Mouse (Mus musculus): ENCODE results near the gene Cacna2d3. TPM values are rescaled to one million over a fixed set of nuclear protein-coding genes. Genes with fewer than 3 reads are reported as not detected.

Cacna2d3 gene
- polyA plus RNA-seq, 1 experiment from 2014 or later: 0.39 TPM

DNA sequence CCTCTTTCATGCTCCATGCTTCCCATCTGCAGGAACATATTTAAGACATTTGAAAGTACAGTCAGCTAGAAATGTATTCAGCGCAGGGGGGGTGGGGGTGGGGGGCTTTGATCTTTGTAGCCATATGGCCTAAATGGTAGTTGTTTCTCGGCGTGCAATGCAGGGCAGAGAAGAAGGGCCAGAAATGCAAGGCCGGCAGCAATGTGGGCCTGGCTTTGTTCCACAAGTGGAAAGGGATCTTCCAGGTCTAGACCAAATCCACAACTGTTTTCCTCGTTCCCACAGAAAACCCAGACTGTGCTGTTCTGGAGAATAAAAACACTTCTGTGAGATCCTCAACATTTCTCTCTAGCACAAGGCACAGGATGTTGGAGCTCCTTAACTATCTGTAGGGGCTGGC is 537.9 kb downstream of the Cacna2d3 start:
- no peaks in the 10 kb centered on the region for H3K27me3 ChIP-seq
- no peak overlapping the region for H3K4me3 ChIP-seq
- no peak overlapping the region for H3K27ac ChIP-seq
- peaks cover 6% of the 10 kb centered on the region for H3K4me1 ChIP-seq (replicated peaks)
- no peaks in the 10 kb centered on the region for H3K36me3 ChIP-seq
- H3K9me3 ChIP-seq (replicated peaks): no peaks in the 10 kb centered on the region
- no peak overlapping the region for H3K4me2 ChIP-seq
- no peak overlapping the region for H3K9ac ChIP-seq
- no peak for ATAC-seq (replicated peaks; ENCODE audit: insufficient number of reproducible peaks, insufficient read depth, low FRiP score, low read depth)
- WGBS: 78% methylated on average over 5 of the region's 5 CpGs

DNA sequence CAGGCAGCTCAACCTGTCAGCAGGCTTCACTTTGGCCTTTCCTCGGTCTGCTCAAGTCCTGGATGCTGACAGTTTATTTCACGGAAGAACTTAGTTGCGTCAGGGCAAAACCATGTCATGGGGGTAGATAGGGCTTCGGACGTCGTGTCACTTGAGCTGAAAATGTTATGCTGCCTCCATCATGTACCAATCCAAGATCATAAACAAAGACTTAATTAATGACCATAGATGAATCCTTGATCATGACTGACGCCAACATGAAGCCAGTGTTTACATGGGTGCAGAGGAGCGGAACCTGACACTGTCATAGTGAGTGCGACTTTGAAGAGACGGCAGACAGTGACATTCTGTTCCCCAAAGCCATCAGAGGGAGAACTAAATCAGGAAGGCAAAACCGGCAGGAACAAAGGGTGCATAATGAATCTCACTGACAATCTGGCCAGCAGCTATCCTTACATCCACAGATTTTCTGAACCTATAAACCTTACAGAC is 542.2 kb downstream of the Cacna2d3 start:
- H3K9ac ChIP-seq: no peak overlapping the region
- H3K9me3 ChIP-seq (replicated peaks): no peaks in the 10 kb centered on the region
- WGBS: 33% methylated on average over 11 of the region's 11 CpGs
- H3K4me1 ChIP-seq (replicated peaks): peaks cover 9% of the 10 kb centered on the region
- no peaks in the 10 kb centered on the region for H3K27me3 ChIP-seq
- peak overlapping the region; percentile 33 for H3K4me2 ChIP-seq
- H3K36me3 ChIP-seq: no peaks in the 10 kb centered on the region
- H3K4me3 ChIP-seq: no peak overlapping the region
- no peak for ATAC-seq (replicated peaks; ENCODE audit: insufficient number of reproducible peaks, insufficient read depth, low FRiP score, low read depth)
- no peak overlapping the region for H3K27ac ChIP-seq

DNA sequence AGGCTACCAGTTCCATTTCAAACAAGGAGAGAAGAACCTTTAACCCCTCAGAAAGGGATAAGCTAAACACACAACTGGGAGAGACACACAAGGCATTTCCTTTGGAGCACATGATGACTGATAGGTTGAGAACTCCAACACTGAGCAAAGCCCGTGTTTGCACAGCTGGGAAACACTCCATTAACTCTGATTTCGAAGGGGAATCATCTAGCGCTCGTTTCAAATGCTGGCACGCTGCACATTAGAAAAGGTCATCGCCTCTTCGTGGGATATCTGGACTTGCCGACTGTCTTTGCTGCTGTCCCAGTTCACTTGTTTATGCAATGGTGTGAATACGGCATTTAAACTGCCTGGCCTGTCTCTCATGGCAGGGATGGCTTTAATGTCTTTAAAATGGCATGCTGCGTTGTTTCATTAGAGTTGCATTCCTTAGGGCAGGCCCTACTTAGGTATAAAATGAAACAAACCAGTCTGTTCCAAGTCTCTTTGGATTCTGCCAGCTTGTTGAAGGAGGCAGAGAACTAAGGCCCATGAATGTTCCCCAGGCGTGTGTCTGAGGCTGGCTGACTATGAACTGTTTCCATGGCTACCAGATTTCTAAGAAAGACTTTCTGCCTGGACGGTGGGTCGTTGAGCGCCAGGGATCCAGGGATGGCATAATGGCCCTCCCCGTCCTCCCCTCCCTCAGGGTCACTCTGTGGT is 542.8 kb downstream of the Cacna2d3 start:
- no peaks in the 10 kb centered on the region for H3K9me3 ChIP-seq (replicated peaks)

DNA sequence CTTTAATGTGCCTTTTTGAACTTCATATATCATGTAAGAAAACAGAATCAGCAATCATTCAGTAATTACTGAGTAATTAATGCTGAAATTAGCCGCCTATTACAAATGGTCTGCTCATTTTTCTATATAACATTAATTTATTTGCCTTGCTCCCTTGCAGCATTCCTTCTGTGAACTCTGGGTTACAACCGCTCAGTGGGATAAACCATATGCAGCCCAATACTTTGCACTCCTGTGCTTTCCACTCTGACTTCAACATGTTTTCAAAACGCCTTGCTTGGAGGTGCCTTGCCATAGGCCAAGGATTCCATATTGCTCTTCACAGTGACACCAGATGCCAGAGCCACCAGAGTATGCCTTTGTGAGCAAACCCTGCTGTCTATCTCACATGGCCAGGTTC is 546.9 kb downstream of the Cacna2d3 start:
- Histone ChIP-seq H3K9ac (no peak overlapping the region), H3K4me3 (no peak overlapping the region), H3K27ac (no peak overlapping the region), H3K36me3 (no peaks in the 10 kb centered on the region), H3K4me1 (replicated peaks) (peaks cover 9% of the 10 kb centered on the region), H3K4me2 (no peak overlapping the region), H3K9me3 (replicated peaks) (no peaks in the 10 kb centered on the region), H3K27me3 (no peaks in the 10 kb centered on the region)
- WGBS: 80% methylated on average over 3 of the region's 3 CpGs
- ATAC-seq (replicated peaks; ENCODE audit: insufficient number of reproducible peaks, insufficient read depth, low FRiP score, low read depth): no peak

More for the DNA sequence above, 542.8 kb downstream of the Cacna2d3 start:
- 32% methylated on average over 15 of the region's 15 CpGs for WGBS
- Histone ChIP-seq H3K4me2 (peak overlapping the region; percentile 33), H3K36me3 (no peaks in the 10 kb centered on the region), H3K27me3 (no peaks in the 10 kb centered on the region), H3K4me3 (no peak overlapping the region), H3K9ac (no peak overlapping the region), H3K4me1 (replicated peaks) (peaks cover 9% of the 10 kb centered on the region), H3K27ac (no peak overlapping the region)
- peak; percentile 50 for ATAC-seq (replicated peaks; ENCODE audit: insufficient number of reproducible peaks, insufficient read depth, low FRiP score, low read depth)

DNA sequence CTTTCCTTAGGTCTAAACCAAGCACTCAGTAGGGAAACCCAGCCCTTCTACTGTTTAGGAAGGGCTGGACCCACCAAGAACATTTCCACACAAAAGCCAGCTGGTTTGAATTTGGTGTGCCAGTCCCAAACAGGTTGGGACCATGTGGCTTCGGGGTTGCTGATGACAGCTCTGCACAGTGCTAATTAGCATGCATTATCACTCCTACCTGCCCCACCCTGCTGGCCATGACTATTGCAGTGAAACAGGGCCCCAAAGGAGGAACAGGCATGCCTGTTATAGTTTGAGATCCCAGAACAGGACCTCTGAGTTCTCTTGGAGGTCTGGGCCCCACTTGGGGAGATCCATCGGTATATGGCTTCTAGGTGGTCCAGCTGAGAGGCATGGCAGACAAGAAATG is 549.5 kb downstream of the Cacna2d3 start:
- no peak overlapping the region for H3K4me3 ChIP-seq
- H3K9ac ChIP-seq: no peak overlapping the region
- H3K36me3 ChIP-seq: no peaks in the 10 kb centered on the region
- WGBS: 72% methylated on average over 2 of the region's 2 CpGs
- H3K27me3 ChIP-seq: no peaks in the 10 kb centered on the region
- H3K4me2 ChIP-seq: no peak overlapping the region
- no peak overlapping the region for H3K27ac ChIP-seq
- no peaks in the 10 kb centered on the region for H3K4me1 ChIP-seq (replicated peaks)
- no peaks in the 10 kb centered on the region for H3K9me3 ChIP-seq (replicated peaks)
- ATAC-seq (replicated peaks; ENCODE audit: insufficient number of reproducible peaks, insufficient read depth, low FRiP score, low read depth): no peak

DNA sequence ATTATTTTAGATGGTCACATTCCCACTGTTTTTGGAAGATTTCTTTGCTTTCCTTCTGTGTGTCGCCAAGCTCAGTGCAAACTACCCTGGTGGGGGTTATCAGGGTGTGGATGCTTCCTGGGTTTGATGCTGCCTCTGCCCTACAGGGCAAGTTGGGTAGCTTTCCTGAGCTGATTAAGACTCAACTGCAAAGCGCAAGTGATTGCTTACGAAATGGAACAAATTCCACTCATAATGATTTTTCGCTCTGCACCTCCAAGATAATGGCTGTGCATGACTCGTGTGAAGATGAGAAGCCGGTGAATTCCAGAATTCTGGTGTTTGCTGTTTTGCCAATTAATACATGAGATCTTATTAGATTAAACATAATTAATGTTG is 557.0 kb downstream of the Cacna2d3 start:
- 80% methylated on average over 6 of the region's 6 CpGs for WGBS
- no peak overlapping the region for H3K4me2 ChIP-seq
- H3K36me3 ChIP-seq: no peaks in the 10 kb centered on the region
- H3K27me3 ChIP-seq: no peaks in the 10 kb centered on the region
- H3K9ac ChIP-seq: no peak overlapping the region
- no peaks in the 10 kb centered on the region for H3K4me1 ChIP-seq (replicated peaks)
- ATAC-seq (replicated peaks; ENCODE audit: insufficient number of reproducible peaks, insufficient read depth, low FRiP score, low read depth): no peak
- no peak overlapping the region for H3K4me3 ChIP-seq
- H3K9me3 ChIP-seq (replicated peaks): no peaks in the 10 kb centered on the region
- no peak overlapping the region for H3K27ac ChIP-seq

DNA sequence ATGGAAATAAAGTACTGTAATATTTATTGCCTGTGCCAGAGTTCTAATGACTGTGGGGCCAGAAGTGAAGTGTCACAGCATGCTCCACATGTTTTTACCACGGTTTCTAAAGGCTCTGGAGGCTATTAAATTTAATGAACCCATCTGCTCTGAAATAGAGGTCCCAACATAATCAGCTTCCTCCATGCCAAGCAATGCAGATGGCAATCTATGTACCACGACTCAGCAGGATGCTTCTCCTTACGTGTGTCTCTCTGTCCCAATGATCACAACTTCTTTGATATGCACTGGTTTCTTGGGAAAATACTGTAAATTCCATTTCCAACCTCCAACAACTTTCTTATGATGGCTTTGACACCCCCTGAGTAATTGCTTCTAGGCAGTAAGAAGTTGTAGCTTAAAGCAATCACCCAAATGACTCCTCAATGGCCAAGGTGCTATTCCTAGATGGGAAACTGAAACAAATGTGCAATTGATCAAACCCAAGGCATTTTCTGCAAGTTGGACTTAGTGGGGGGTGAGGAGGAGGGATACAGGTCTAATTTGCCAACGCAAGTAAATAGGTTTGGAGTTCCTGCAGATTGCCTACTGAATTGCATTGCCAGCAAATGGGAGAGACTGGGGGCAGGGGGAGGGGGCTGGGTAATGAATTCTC is 557.5 kb downstream of the Cacna2d3 start:
- no peak overlapping the region for H3K27ac ChIP-seq
- 73% methylated on average over 4 of the region's 4 CpGs for WGBS

DNA sequence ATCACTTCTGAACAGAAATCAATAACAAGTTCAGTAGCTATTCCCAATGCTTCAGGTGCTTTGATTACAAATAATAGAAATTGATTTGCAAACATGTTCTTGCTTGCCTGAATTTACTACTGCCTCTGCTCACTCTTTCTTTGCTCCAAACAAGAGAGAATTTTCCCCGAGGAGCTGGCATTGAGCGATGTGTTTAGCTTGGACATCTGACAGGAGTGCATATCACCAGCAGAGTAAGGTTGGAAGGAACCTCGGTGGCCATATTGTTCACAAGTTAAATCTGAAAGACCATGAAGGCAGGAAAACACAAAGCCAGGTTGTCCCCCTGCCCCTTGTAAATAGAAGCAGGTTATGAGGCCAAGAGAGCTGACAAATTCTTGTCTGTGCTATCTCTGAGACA is 561.9 kb downstream of the Cacna2d3 start:
- WGBS: 70% methylated on average over 3 of the region's 3 CpGs
- ATAC-seq (replicated peaks; ENCODE audit: insufficient number of reproducible peaks, insufficient read depth, low FRiP score, low read depth): no peak
- H3K36me3 ChIP-seq: no peaks in the 10 kb centered on the region
- no peaks in the 10 kb centered on the region for H3K4me1 ChIP-seq (replicated peaks)
- H3K27me3 ChIP-seq: no peaks in the 10 kb centered on the region
- no peak overlapping the region for H3K27ac ChIP-seq
- no peak overlapping the region for H3K4me3 ChIP-seq
- no peak overlapping the region for H3K4me2 ChIP-seq
- no peak overlapping the region for H3K9ac ChIP-seq
- H3K9me3 ChIP-seq (replicated peaks): no peaks in the 10 kb centered on the region

More for the DNA sequence above, 557.5 kb downstream of the Cacna2d3 start:
- no peaks in the 10 kb centered on the region for H3K4me1 ChIP-seq (replicated peaks)
- no peak overlapping the region for H3K4me2 ChIP-seq
- no peaks in the 10 kb centered on the region for H3K27me3 ChIP-seq
- H3K9me3 ChIP-seq (replicated peaks): no peaks in the 10 kb centered on the region
- no peak overlapping the region for H3K9ac ChIP-seq
- H3K4me3 ChIP-seq: no peak overlapping the region
- no peaks in the 10 kb centered on the region for H3K36me3 ChIP-seq
- ATAC-seq (replicated peaks; ENCODE audit: insufficient number of reproducible peaks, insufficient read depth, low FRiP score, low read depth): no peak

DNA sequence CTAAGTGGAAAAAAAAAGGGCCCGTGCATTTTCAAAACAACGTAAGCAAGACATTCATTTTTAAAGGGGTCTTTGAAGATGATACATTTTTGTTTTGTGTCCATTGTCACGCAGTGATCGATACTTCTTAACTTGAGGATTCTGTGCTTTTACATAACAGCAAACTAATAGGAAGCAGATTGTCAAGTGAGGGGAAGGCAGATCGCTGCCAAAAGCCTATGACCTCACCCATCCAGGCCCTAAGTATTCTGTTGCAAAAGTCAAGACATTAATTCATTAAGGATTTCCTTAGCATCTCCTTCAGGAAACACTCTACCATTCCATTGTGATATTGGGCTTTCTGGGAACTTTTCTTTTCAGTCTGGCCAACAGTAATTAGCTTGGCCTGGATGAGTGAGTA is 564.6 kb downstream of the Cacna2d3 start:
- H3K4me2 ChIP-seq: no peak overlapping the region
- H3K36me3 ChIP-seq: no peaks in the 10 kb centered on the region
- no peak overlapping the region for H3K9ac ChIP-seq

DNA sequence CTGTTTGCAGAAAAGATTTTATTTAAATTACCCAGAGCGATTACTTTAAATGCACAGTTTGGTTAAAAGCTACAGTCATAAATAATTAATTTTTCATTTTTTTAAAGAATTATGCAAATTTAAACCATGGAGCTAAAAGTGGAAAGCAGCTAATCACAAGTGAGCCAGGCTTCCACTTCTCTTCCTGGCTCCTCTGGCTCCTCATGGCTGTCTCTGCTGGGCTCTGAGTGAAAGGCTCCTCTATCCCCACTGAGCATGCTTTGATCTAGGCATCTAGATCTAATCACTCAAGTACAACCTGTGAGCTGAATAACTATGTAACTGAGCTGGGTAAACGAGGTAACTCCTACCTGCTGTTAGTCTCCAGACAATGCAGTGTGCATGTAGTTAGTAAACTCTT is 577.5 kb downstream of the Cacna2d3 start:
- H3K9ac ChIP-seq: no peak overlapping the region
- no peaks in the 10 kb centered on the region for H3K4me1 ChIP-seq (replicated peaks)
- WGBS: 52% methylated on average over 2 of the region's 2 CpGs
- no peak overlapping the region for H3K27ac ChIP-seq
- no peaks in the 10 kb centered on the region for H3K9me3 ChIP-seq (replicated peaks)
- no peak for ATAC-seq (replicated peaks; ENCODE audit: insufficient number of reproducible peaks, insufficient read depth, low FRiP score, low read depth)
- H3K4me3 ChIP-seq: no peak overlapping the region
- no peak overlapping the region for H3K4me2 ChIP-seq
- no peaks in the 10 kb centered on the region for H3K27me3 ChIP-seq
- H3K36me3 ChIP-seq: no peaks in the 10 kb centered on the region

More for the DNA sequence above, 564.6 kb downstream of the Cacna2d3 start:
- ATAC-seq (replicated peaks; ENCODE audit: insufficient number of reproducible peaks, insufficient read depth, low FRiP score, low read depth): no peak
- H3K4me1 ChIP-seq (replicated peaks): no peaks in the 10 kb centered on the region
- no peaks in the 10 kb centered on the region for H3K27me3 ChIP-seq
- no peak overlapping the region for H3K27ac ChIP-seq
- no peak overlapping the region for H3K4me3 ChIP-seq
- WGBS: 79% methylated on average over 5 of the region's 5 CpGs
- no peaks in the 10 kb centered on the region for H3K9me3 ChIP-seq (replicated peaks)

DNA sequence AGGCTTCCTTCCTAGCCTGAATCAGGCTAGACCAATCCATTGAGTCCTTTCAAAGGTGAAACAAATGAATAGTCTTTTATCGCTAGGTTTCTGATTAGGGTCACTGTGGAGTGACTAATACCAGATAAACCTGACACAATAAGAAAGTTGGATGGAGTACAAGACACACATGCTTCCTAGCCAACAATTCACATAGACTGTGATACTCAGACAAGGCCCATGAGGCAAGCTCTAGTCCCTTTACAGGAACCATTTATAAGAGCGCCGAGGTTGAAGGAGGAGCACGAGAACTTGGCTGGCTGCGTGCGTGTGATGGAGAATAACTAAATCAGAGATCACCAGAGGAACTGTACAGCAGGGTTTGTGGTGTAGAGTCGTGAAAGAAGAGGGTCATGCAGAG is 584.0 kb downstream of the Cacna2d3 start:
- ATAC-seq (replicated peaks; ENCODE audit: insufficient number of reproducible peaks, insufficient read depth, low FRiP score, low read depth): peak; percentile 62
- Histone ChIP-seq H3K4me2 (no peak overlapping the region), H3K4me3 (no peak overlapping the region), H3K36me3 (no peaks in the 10 kb centered on the region), H3K27me3 (no peaks in the 10 kb centered on the region), H3K9ac (no peak overlapping the region), H3K9me3 (replicated peaks) (no peaks in the 10 kb centered on the region), H3K27ac (peak overlapping the region; percentile 47), H3K4me1 (replicated peaks) (peaks cover 9% of the 10 kb centered on the region; the same call in 1 of the 2 replicates)
- 58% methylated on average over 7 of the region's 7 CpGs for WGBS

Data from heart, embryonic 15.5 days (tissue).